In genomic region chr8:85408053-85408505, GRCm38 (mm10) we compare ENCODE assay signal across 8 mouse cellular contexts. TPM values are rescaled to one million over a fixed set of nuclear protein-coding genes. Genes with fewer than 3 reads are reported as not detected.
DNase-seq lines count a peak whose midpoint lies in the region; ATAC-seq and TF ChIP-seq lines count a peak whose summit lies in the region.

No protein-coding gene starts in this region.

- no peak for TF ChIP-seq CTCF in thymus, adult 2 months (IDR thresholded peaks at IDR 0.05; ENCODE audit: borderline replicate concordance, control insufficient read depth, extremely low read depth, insufficient read depth, low read length, poor library complexity)

- ATAC-seq in frontal cortex, adult (ENCODE audit: low TSS enrichment), result peak; percentile 81
- ATAC-seq in erythroblast, adult 5-6 weeks (replicated peaks; ENCODE audit: low FRiP score, poor library complexity, severe bottlenecking), result peak; percentile 74
- ATAC-seq in megakaryocyte-erythroid progenitor cell, adult 5-6 weeks (replicated peaks; ENCODE audit: low FRiP score, low TSS enrichment, poor library complexity, severe bottlenecking), result peak; percentile 67

- H3K4me1 ChIP-seq in thymus, adult 2 months (replicated peaks; ENCODE audit: control insufficient read depth, insufficient read depth, low read length), result no peaks in the 10 kb centered on the region

- TF ChIP-seq POLR2A in thymus, adult 2 months (IDR thresholded peaks at IDR 0.05; ENCODE audit: control insufficient read depth, extremely low read depth, insufficient read depth, low read length, poor library complexity), result no peak

- H3K36me3 ChIP-seq in thymus, adult 2 months (ENCODE audit: control insufficient read depth, insufficient read depth, low read length), result peaks cover 15% of the 10 kb centered on the region; the same call in 1 of the 2 replicates

- no peaks in the 10 kb centered on the region for H3K27me3 ChIP-seq in thymus, adult 2 months (ENCODE audit: control insufficient read depth, insufficient read depth, low read length)

- no peak overlapping the region for H3K4me3 ChIP-seq in thymus, adult 2 months (ENCODE audit: control insufficient read depth, insufficient read depth, low read length)

- DNase-seq in frontal cortex, postnatal 14 days (ENCODE audit: low spot score in 2 of 2), result no peak
- DNase-seq in thymus, adult 2 months, result peak; percentile 45
- DNase-seq in thymus, adult 18-20 months, result no peak
- DNase-seq in layer of hippocampus, adult 11-12 months (ENCODE audit: low spot score), result peak; percentile 48
- DNase-seq in cerebellum, adult 11-12 months, result no peak

- WGBS in thymus, adult 2 months, result 57% methylated on average over 7 of the region's 7 CpGs

- no peak overlapping the region for H3K27ac ChIP-seq in thymus, adult 2 months (ENCODE audit: control insufficient read depth, insufficient read depth, low read length)

RNA-seq across cellular contexts. Expression of gene Mylk3, which starts 21.9 kb away (rescaled TPM):
- polyA plus RNA-seq in thymus, adult 2 months (2012; rRNA removed), result 0.56 and 9.0 TPM in 2 replicates
- total RNA-seq in erythroblast, adult 5-6 weeks (2015; ENCODE audit: low replicate concordance), result 48.0 and 94.9 TPM in 2 replicates
- 229 and 257 TPM in 2 replicates for total RNA-seq in erythroblast, adult 5-6 weeks (2017; ENCODE audit: low replicate concordance)
- total RNA-seq in megakaryocyte-erythroid progenitor cell, adult 5-6 weeks (2014; fragmentation: Nextera tagmentation), result 39.2 and 40.3 TPM in 2 replicates
- 24.3 and 31.6 TPM in 2 replicates for total RNA-seq in megakaryocyte-erythroid progenitor cell, adult 5-6 weeks (2017)

RNA-seq across cellular contexts. Expression of gene 4921524J17Rik, which starts 24.6 kb away (rescaled TPM):
- 6.6 and 7.2 TPM in 2 replicates for polyA plus RNA-seq in thymus, adult 2 months (2012; rRNA removed)
- 9.4 and 22.5 TPM in 2 replicates for total RNA-seq in erythroblast, adult 5-6 weeks (2015; ENCODE audit: low replicate concordance)
- 8.3 and 15.9 TPM in 2 replicates for total RNA-seq in erythroblast, adult 5-6 weeks (2017; ENCODE audit: low replicate concordance)
- 25.3 and 33.0 TPM in 2 replicates for total RNA-seq in megakaryocyte-erythroid progenitor cell, adult 5-6 weeks (2014; fragmentation: Nextera tagmentation)
- total RNA-seq in megakaryocyte-erythroid progenitor cell, adult 5-6 weeks (2017), result 61.6 and 114 TPM in 2 replicates

Comparison
In these comparisons a context has a peak if more than half of its experiments do, and no peak if none do; other contexts are left out.
1. DNase-seq: peak in thymus, adult 2 months (single experiment) and layer of hippocampus, adult 11-12 months (single experiment); none in frontal cortex, postnatal 14 days (0 of 2), thymus, adult 18-20 months (0 of 2) and cerebellum, adult 11-12 months (single experiment).
2. Peak in every context shown above with its lines, with median percentiles within 50 percentile points of each other: ATAC-seq.